Mouse (Mus musculus) E14TG2a.4 (cell line): ENCODE measurements at regions not wholly inside any gene's neighbourhood (a gene's known extent, or its start where the extent isn't known, plus 50 kb on each side); places are given as distances from the start of the nearest gene placed in this dataset.
A peak's percentile ranks its signal among the peaks of the same experiment; 100 is the strongest.

ENCODE experiments used
- H3K27me3 ChIP-seq: 2 replicates; pipeline ENCODE4 v1.6.1; 2014; ENCODE audit warnings: low read length, control low read depth; ENCODE audit not compliant: insufficient read depth
- H3K36me3 ChIP-seq: 2 replicates; pipeline ENCODE4 v1.6.1; 2014; ENCODE audit warnings: low read length, control low read depth; ENCODE audit not compliant: insufficient read depth
- H3K4me1 ChIP-seq: replicated peaks from 2 replicates; pipeline ENCODE4 v1.6.1; 2014; ENCODE audit warnings: low read depth, low read length, control low read depth
- H3K4me3 ChIP-seq: replicated peaks from 2 replicates; pipeline ENCODE4 v1.5.1; 2014; ENCODE audit warnings: mild to moderate bottlenecking, low read length
- H3K9me3 ChIP-seq: 2 replicates; pipeline ENCODE4 v1.6.1; 2014; ENCODE audit warnings: low read length, control low read depth
- CTCF ChIP-seq: conservative IDR thresholded peaks from 2 replicates; pipeline ENCODE4 v1.5.1; 2014; ENCODE audit warnings: low read length
- NANOG ChIP-seq: IDR thresholded peaks from 2 replicates; pipeline ENCODE4 v1.6.1; 2014; ENCODE audit warnings: borderline replicate concordance, low read length, mixed read lengths
- POU5F1 ChIP-seq: IDR thresholded peaks from 2 replicates; pipeline ENCODE4 v1.6.1; 2014; ENCODE audit warnings: low read length, borderline replicate concordance

- Histone ChIP-seq H3K27me3 (peaks cover 32% of the 10 kb centered on the region), H3K4me1 (peaks cover 26% of the 10 kb centered on the region), H3K36me3 (no peaks in the 10 kb centered on the region), H3K9me3 (no peaks in the 10 kb centered on the region), H3K4me3 (no peak overlapping the region)
- TF ChIP-seq POU5F1, result no peak
- TF ChIP-seq NANOG, result no peak
- no peak for TF ChIP-seq CTCF
These were observed 114.4 kb downstream of the Dicer1 start for GRCm38 (mm10) chr12:104637046-104638032.

GRCm38 (mm10) chr12:104636474-104636873 is 115.3 kb downstream of the Dicer1 start:
- Histone ChIP-seq H3K9me3 (no peaks in the 10 kb centered on the region), H3K36me3 (no peaks in the 10 kb centered on the region), H3K4me3 (no peak overlapping the region), H3K27me3 (peaks cover 30% of the 10 kb centered on the region), H3K4me1 (peaks cover 26% of the 10 kb centered on the region)
- TF ChIP-seq NANOG (no peak), POU5F1 (no peak), CTCF (no peak)

DNA sequence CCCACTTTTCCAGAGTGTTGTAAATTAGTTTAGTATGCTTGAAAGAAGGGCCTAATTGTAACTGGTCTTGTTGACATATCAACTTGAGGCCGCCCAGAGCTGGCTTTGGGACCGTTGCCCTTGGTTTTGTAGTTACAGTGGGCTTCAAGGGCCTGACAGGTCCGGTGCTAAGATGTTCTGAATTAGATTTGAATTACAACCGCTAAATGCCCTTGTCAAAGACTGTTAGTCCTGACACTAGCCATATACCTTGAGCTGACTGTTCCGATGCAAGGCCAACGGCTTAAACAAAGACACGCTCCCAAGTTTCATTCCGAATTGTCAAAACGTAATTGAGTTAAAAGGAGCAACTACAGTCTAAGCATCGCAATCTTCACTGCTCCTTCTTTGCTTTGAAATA is 116.9 kb downstream of the Dicer1 start:
- no peaks in the 10 kb centered on the region for H3K9me3 ChIP-seq
- peaks cover 30% of the 10 kb centered on the region for H3K27me3 ChIP-seq
- no peaks in the 10 kb centered on the region for H3K36me3 ChIP-seq
- no peak for TF ChIP-seq NANOG
- no peak for TF ChIP-seq POU5F1
- no peak for TF ChIP-seq CTCF
- H3K4me1 ChIP-seq, result peaks cover 26% of the 10 kb centered on the region
- H3K4me3 ChIP-seq, result peak overlapping the region; percentile 39; the same call in 1 of the 2 replicates

DNA sequence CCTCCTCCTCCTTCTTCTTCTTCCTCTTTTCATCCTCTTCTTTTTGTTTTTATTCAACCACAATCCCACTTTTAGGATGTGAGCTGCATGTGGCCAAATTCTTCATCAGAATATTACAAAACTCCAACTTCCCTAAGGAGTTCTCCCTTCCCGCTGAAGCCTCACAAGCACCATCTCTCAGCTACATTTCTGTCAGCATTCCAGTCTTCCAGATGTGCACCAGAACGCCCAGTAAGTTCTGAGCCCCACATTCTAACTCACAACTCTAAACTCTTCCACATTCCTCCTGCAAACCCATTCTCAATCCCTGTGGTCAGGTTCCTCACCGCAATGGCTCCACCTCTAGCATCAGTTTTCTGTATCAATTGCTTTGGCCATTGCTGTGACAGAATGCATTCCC is 121.2 kb downstream of the Dicer1 start:
- H3K4me3 ChIP-seq, result no peak overlapping the region
- no peak for TF ChIP-seq NANOG
- no peak for TF ChIP-seq CTCF
- TF ChIP-seq POU5F1, result no peak
- H3K4me1 ChIP-seq, result peaks cover 7% of the 10 kb centered on the region; the same call in 1 of the 2 replicates
- peaks cover 2% of the 10 kb centered on the region; the same call in 1 of the 2 replicates for H3K27me3 ChIP-seq
- H3K36me3 ChIP-seq, result no peaks in the 10 kb centered on the region
- no peaks in the 10 kb centered on the region for H3K9me3 ChIP-seq

DNA sequence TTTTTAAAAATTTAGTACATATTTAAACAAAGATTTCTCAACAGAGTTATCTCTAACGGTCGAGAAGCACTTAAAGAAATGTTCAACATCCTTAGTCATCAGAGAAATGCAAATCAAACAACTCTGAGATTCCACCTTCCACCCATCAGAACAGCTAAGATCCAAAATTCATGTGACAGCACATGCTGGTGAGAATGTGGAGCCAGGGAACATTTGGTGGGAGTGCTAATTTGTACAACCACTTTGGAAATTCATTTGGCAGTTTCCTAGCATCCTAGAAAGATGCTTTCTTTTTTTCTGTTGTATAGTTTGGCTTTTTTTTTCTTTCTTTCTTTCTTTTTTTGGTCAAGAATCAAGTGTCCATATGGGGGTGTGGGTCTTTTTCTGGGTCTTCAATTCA is 122.3 kb downstream of the Dicer1 start:
- Histone ChIP-seq H3K27me3 (peaks cover 2% of the 10 kb centered on the region; the same call in 1 of the 2 replicates), H3K4me3 (no peak overlapping the region), H3K4me1 (no peaks in the 10 kb centered on the region), H3K36me3 (no peaks in the 10 kb centered on the region), H3K9me3 (no peaks in the 10 kb centered on the region)
- TF ChIP-seq POU5F1 (no peak), NANOG (no peak), CTCF (no peak)

DNA sequence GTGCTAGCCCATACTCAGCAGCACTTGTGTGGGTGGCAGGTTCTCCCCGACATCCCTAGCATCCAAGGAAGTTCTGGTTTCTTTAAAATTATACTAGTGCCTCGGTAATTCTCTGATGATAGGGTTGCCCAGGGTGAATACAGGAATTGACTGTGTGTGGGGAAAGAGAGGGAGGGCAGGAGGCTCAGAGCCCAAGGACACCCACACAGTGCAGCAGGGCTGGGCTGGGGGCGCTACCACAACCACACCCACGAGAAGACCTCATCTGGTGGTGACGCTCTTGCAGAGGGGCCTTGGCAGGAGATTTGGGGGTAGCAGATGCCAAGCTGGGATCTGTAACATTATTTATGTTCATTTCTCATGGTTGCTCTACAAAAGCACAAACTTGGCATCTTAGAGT is 125.7 kb downstream of the Dicer1 start:
- Histone ChIP-seq H3K4me3 (no peak overlapping the region), H3K9me3 (no peaks in the 10 kb centered on the region), H3K27me3 (peaks cover 6% of the 10 kb centered on the region; the same call in 1 of the 2 replicates), H3K36me3 (no peaks in the 10 kb centered on the region), H3K4me1 (no peaks in the 10 kb centered on the region)
- TF ChIP-seq POU5F1, result no peak

GRCm38 (mm10) chr12:104623896-104624685 is 127.7 kb downstream of the Dicer1 start:
- Histone ChIP-seq H3K4me1 (no peaks in the 10 kb centered on the region), H3K27me3 (peaks cover 9% of the 10 kb centered on the region), H3K9me3 (no peaks in the 10 kb centered on the region), H3K36me3 (no peaks in the 10 kb centered on the region), H3K4me3 (no peak overlapping the region)
- TF ChIP-seq CTCF, result no peak
- no peak for TF ChIP-seq POU5F1
- TF ChIP-seq NANOG, result no peak

DNA sequence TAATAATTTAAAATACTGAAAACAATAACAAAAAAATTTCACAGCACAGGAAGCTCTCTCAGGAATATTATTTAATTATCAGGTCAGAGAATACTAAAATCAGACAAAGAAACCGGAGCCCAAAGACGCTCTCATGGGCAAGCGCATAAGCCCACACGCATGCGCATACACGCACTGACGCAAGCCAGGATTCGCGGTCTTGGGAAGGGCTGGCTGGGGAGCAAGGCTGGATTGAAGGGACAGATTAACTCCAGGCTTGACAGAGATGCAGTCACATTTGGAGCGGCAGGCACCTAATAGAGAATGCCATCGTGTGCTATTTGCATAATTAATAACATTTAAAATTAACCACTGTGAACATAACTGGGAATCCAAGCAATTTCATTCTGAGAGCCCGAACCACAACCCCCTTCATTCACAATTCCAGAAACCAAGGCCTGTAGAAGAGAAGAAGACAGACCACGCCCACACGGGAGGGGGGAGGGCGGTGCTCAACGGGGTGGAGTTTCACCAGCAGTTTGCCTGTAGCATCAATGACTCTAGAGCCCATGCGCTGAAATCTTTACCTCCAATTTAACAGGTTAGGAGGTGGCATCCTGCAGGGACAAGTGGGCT is 134.5 kb downstream of the Dicer1 start:
- Histone ChIP-seq H3K9me3 (peaks cover under 1% of the 10 kb centered on the region), H3K36me3 (no peaks in the 10 kb centered on the region), H3K4me3 (no peak overlapping the region), H3K27me3 (peaks cover 23% of the 10 kb centered on the region), H3K4me1 (peaks cover 27% of the 10 kb centered on the region)
- TF ChIP-seq POU5F1 (no peak), CTCF (no peak), NANOG (no peak)
